Mouse (Mus musculus) thymus, adult 2 months (tissue): Measurements from ENCODE around the gene D130052B06Rik.

ENCODE experiments used
- CTCF ChIP-seq: fragments of 200-500 bp; IDR thresholded peaks from 2 replicates; pipeline ENCODE4 v1.5.1; 2012; ENCODE audit warnings: mild to moderate bottlenecking, control low read depth, low read length, moderate library complexity, borderline replicate concordance; ENCODE audit not compliant: control insufficient read depth, poor library complexity, insufficient read depth; ENCODE audit errors: extremely low read depth
- POLR2A ChIP-seq: fragments of 200-500 bp; IDR thresholded peaks from 2 replicates; pipeline ENCODE4 v1.6.1; 2012; ENCODE audit warnings: mild to moderate bottlenecking, low read length, control low read depth, moderate library complexity; ENCODE audit not compliant: control insufficient read depth, poor library complexity, insufficient read depth; ENCODE audit errors: extremely low read depth

GRCm38 (mm10) chr11:33550861-33551560 is 48.1 kb upstream of the D130052B06Rik start:
- TF ChIP-seq CTCF = no peak
- no peak for TF ChIP-seq POLR2A
